Comparison of ENCODE assay signal across 22 mouse cellular contexts in the genomic region with DNA sequence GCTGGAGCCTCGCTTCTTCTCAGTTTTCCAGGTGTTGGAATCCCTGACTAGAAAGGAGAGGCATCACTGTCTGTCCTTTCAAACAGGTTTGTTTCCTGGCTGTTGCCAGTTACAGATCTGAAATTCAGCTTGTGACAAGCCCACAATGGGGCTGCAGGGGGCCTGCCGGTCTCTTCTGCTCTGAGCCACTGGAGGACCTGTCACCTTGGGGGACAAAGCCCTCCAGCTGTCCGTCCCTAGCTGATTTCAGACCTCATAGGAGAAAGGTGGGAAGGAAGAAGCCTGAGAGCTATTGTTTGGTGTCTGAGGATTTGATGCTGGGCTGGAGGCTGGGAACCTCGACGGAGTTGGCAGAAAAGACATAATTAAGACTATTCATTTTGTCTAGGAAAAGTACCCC.
"Had no signal": no experiment of that assay in that cellular context is flagged by ENCODE, and none has a peak within 500 bp of the region (broad histone marks: within the 10 kb centered on the region; RNA-seq: fewer than 3 reads in every experiment).

No protein-coding gene starts in this region.

- H3K4me3 ChIP-seq: intestine, embryonic 15.5 days; kidney, embryonic 15.5 days; limb, embryonic 12.5 days; limb, embryonic 15.5 days; myocyte; neural tube, embryonic 13.5 days; stomach, embryonic 15.5 days had no signal

- ATAC-seq: intestine, embryonic 15.5 days; liver, postnatal 0 days; midbrain, embryonic 16.5 days had no signal

- H3K9ac ChIP-seq: intestine, embryonic 15.5 days; kidney, embryonic 15.5 days; limb, embryonic 12.5 days; limb, embryonic 15.5 days; liver, embryonic 14.5 days; liver, postnatal 0 days; neural tube, embryonic 13.5 days; stomach, embryonic 15.5 days had no signal

- DNase-seq: kidney, adult 11 months; kidney, adult 8-10 months; kidney, postnatal 10 days; kidney, postnatal 4 days; left cerebral cortex, postnatal 4 days; liver, postnatal 0 days; lung, postnatal 14 days; retina, postnatal 1 day; right cerebral cortex, postnatal 25 days; spleen, adult 18-20 months; thymus, postnatal 25 days had no signal

- H3K36me3 ChIP-seq: intestine, embryonic 15.5 days; kidney, embryonic 15.5 days; limb, embryonic 12.5 days; limb, embryonic 15.5 days; neural tube, embryonic 13.5 days; stomach, embryonic 15.5 days had no signal

- H3K4me2 ChIP-seq: intestine, embryonic 15.5 days; kidney, embryonic 15.5 days; limb, embryonic 12.5 days; limb, embryonic 15.5 days; liver, embryonic 11.5 days; neural tube, embryonic 13.5 days; stomach, embryonic 15.5 days had no signal

- H3K27ac ChIP-seq: intestine, embryonic 15.5 days; kidney, embryonic 15.5 days; limb, embryonic 12.5 days; limb, embryonic 15.5 days; liver, embryonic 14.5 days; macrophage; neural tube, embryonic 13.5 days; stomach, embryonic 15.5 days had no signal

- H3K4me1 ChIP-seq: intestine, embryonic 15.5 days; kidney, embryonic 15.5 days; limb, embryonic 12.5 days; limb, embryonic 15.5 days; stomach, embryonic 15.5 days had no signal

- H3K9me3 ChIP-seq: intestine, embryonic 15.5 days; kidney, embryonic 15.5 days; limb, embryonic 12.5 days; limb, embryonic 15.5 days; neural tube, embryonic 13.5 days; stomach, embryonic 15.5 days had no signal

- H3K27me3 ChIP-seq: intestine, embryonic 15.5 days; limb, embryonic 12.5 days; limb, embryonic 15.5 days; stomach, embryonic 15.5 days had no signal
